8 mouse cellular contexts compared by ENCODE assay signal in genomic region chrX:153007685-153008047, GRCm38 (mm10). TPM values are rescaled to one million over a fixed set of nuclear protein-coding genes. Genes with fewer than 3 reads are reported as not detected.
DNase-seq lines count a peak whose midpoint lies in the region; ATAC-seq and TF ChIP-seq lines count a peak whose summit lies in the region.

No protein-coding gene starts in this region.

- 40% methylated on average over 9 of the region's 9 CpGs for WGBS in kidney, embryonic 14.5 days
- WGBS in hindbrain, embryonic 12.5 days = 32% methylated on average over 9 of the region's 9 CpGs
- 46% methylated on average over 9 of the region's 9 CpGs for WGBS in midbrain, embryonic 11.5 days

- H3K27me3 ChIP-seq in kidney, embryonic 14.5 days (ENCODE audit: control insufficient read depth, insufficient read depth, low read length) = peaks cover 3% of the 10 kb centered on the region; the same call in 1 of the 2 replicates
- H3K27me3 ChIP-seq in hindbrain, embryonic 12.5 days = peaks cover 2% of the 10 kb centered on the region; the same call in 1 of the 2 replicates
- no peaks in the 10 kb centered on the region for H3K27me3 ChIP-seq in midbrain, embryonic 11.5 days (ENCODE audit: control insufficient read depth, insufficient read depth, low read length)

- no peaks in the 10 kb centered on the region for H3K36me3 ChIP-seq in kidney, embryonic 14.5 days (ENCODE audit: control insufficient read depth, insufficient read depth, low read length)
- H3K36me3 ChIP-seq in hindbrain, embryonic 12.5 days = no peaks in the 10 kb centered on the region
- no peaks in the 10 kb centered on the region for H3K36me3 ChIP-seq in midbrain, embryonic 11.5 days (ENCODE audit: control insufficient read depth, insufficient read depth, low read length)

- peak overlapping the region; percentile 55 for H3K4me3 ChIP-seq in kidney, embryonic 14.5 days (ENCODE audit: low read length)
- H3K4me3 ChIP-seq in cortical plate, adult 2 months (ENCODE audit: insufficient read depth, low read length) = peak overlapping the region; percentile 87
- H3K4me3 ChIP-seq in hindbrain, embryonic 12.5 days = peak overlapping the region; percentile 52
- peak overlapping the region; percentile 55 for H3K4me3 ChIP-seq in midbrain, embryonic 11.5 days (ENCODE audit: low read depth, low read length)

- H3K4me2 ChIP-seq in kidney, embryonic 14.5 days (replicated peaks; ENCODE audit: low read depth, low read length) = peak overlapping the region; percentile 53
- peak overlapping the region; percentile 57 for H3K4me2 ChIP-seq in hindbrain, embryonic 12.5 days (replicated peaks)
- peak overlapping the region; percentile 50 for H3K4me2 ChIP-seq in midbrain, embryonic 11.5 days

- no peak for ATAC-seq in kidney, embryonic 14.5 days (ENCODE audit: low FRiP score, low TSS enrichment)
- ATAC-seq in hindbrain, embryonic 12.5 days (ENCODE audit: low FRiP score) = peak; percentile 39; the same call in 1 of the 2 replicates
- ATAC-seq in midbrain, embryonic 11.5 days (ENCODE audit: low FRiP score) = no peak

- H3K4me1 ChIP-seq in kidney, embryonic 14.5 days (ENCODE audit: control insufficient read depth, insufficient read depth, low read length) = no peaks in the 10 kb centered on the region
- no peaks in the 10 kb centered on the region for H3K4me1 ChIP-seq in cortical plate, adult 2 months (ENCODE audit: control insufficient read depth, insufficient read depth, low read length)
- no peaks in the 10 kb centered on the region for H3K4me1 ChIP-seq in hindbrain, embryonic 12.5 days
- H3K4me1 ChIP-seq in midbrain, embryonic 11.5 days (ENCODE audit: control insufficient read depth, insufficient read depth, low read length) = no peaks in the 10 kb centered on the region

- TF ChIP-seq CTCF in cortical plate, adult 2 months (IDR thresholded peaks at IDR 0.05; ENCODE audit: extremely low read depth, insufficient read depth, low read length) = no peak

- TF ChIP-seq POLR2A in cortical plate, adult 2 months (IDR thresholded peaks at IDR 0.05; ENCODE audit: extremely low read depth, insufficient read depth, low read length) = no peak

- DNase-seq in kidney, adult 18-20 months = no peak
- DNase-seq in midbrain, embryonic 11.5 days (ENCODE audit: low spot score, missing footprints) = peak; percentile 88
- DNase-seq in embryo, embryonic 10 days (ENCODE audit: low spot score) = no peak
- DNase-seq in ovary, postnatal 10 days (ENCODE audit: low spot score) = no peak
- DNase-seq in thymus, postnatal 36 days = no peak

- H3K27ac ChIP-seq in kidney, embryonic 14.5 days (ENCODE audit: low read depth, low read length) = no peak overlapping the region
- no peak overlapping the region for H3K27ac ChIP-seq in cortical plate, adult 2 months (ENCODE audit: insufficient read depth, low read length)
- peak overlapping the region; percentile 77 for H3K27ac ChIP-seq in hindbrain, embryonic 12.5 days
- no peak overlapping the region; the same call in 1 of the 2 replicates for H3K27ac ChIP-seq in midbrain, embryonic 11.5 days (ENCODE audit: low read depth, low read length)

- H3K9ac ChIP-seq in kidney, embryonic 14.5 days (ENCODE audit: low read depth, low read length) = 0 out of 2 replicates have a peak overlapping the region, but pooled peaks have one; percentile 63
- peak overlapping the region; percentile 62 for H3K9ac ChIP-seq in hindbrain, embryonic 12.5 days
- peak overlapping the region; percentile 72 for H3K9ac ChIP-seq in midbrain, embryonic 11.5 days (ENCODE audit: low read length)

- no peaks in the 10 kb centered on the region for H3K9me3 ChIP-seq in kidney, embryonic 14.5 days (ENCODE audit: control insufficient read depth, low read length)
- H3K9me3 ChIP-seq in hindbrain, embryonic 12.5 days (replicated peaks) = no peaks in the 10 kb centered on the region
- no peaks in the 10 kb centered on the region for H3K9me3 ChIP-seq in midbrain, embryonic 11.5 days (ENCODE audit: control insufficient read depth, low read length)

RNA-seq across cellular contexts. Expression of gene Usp51, which starts 1.4 kb away (rescaled TPM):
- polyA plus RNA-seq in kidney, embryonic 14.5 days (2014; fragmentation: Nextera tagmentation; extraction: Ambion mirVana) = 1.3 and 2.1 TPM in 2 replicates
- 0.59 and 0.67 TPM in 2 replicates for polyA plus RNA-seq in cortical plate, adult 2 months (2012; rRNA removed)
- polyA plus RNA-seq in hindbrain, embryonic 12.5 days (2016; fragmentation: Nextera tagmentation; extraction: Ambion mirVana) = 2.0 and 2.3 TPM in 2 replicates
- polyA plus RNA-seq in midbrain, embryonic 11.5 days (2014; fragmentation: Nextera tagmentation; extraction: Ambion mirVana) = 8.4 and 9.8 TPM in 2 replicates

RNA-seq across cellular contexts. Expression of gene Mageh1, which starts 29.7 kb away (rescaled TPM):
- 43.3 and 53.4 TPM in 2 replicates for polyA plus RNA-seq in kidney, embryonic 14.5 days (2014; fragmentation: Nextera tagmentation; extraction: Ambion mirVana)
- 39.8 and 42.6 TPM in 2 replicates for polyA plus RNA-seq in cortical plate, adult 2 months (2012; rRNA removed)
- polyA plus RNA-seq in hindbrain, embryonic 12.5 days (2016; fragmentation: Nextera tagmentation; extraction: Ambion mirVana) = 79.8 and 88.6 TPM in 2 replicates
- polyA plus RNA-seq in midbrain, embryonic 11.5 days (2014; fragmentation: Nextera tagmentation; extraction: Ambion mirVana) = 116 and 120 TPM in 2 replicates
